Mouse (Mus musculus): ENCODE results near the gene Eif2s3x. TPM values are rescaled to one million over a fixed set of nuclear protein-coding genes. Genes with fewer than 3 reads are reported as not detected.

Gene Eif2s3x
- polyA plus RNA-seq (2015; fragmentation: Nextera tagmentation; extraction: Ambion mirVana): 54.6 and 57.6 TPM in 2 replicates

GRCm38 (mm10) chrX:94212597-94213321 lies at the start of gene Eif2s3x:
Eif2s3x (minus strand) TSS chrX:94212862.

GRCm38 (mm10) chrX:94234532-94235189 lies 22.0 kb upstream of the Eif2s3x start, which contains the start of gene Klhl15:
Klhl15 (plus strand) TSS chrX:94234599.

Other genes starting within 250 kb of the Eif2s3x start
- not detected in 2 replicates for gene AU015836, start 244.2 kb downstream of the Eif2s3x start, polyA plus RNA-seq (2015; fragmentation: Nextera tagmentation; extraction: Ambion mirVana)
- 15.6 and 18.8 TPM in 2 replicates for gene Zfx, start 89.2 kb downstream of the Eif2s3x start, polyA plus RNA-seq (2015; fragmentation: Nextera tagmentation; extraction: Ambion mirVana)
- gene Klhl15, start 21.7 kb upstream of the Eif2s3x start, polyA plus RNA-seq (2015; fragmentation: Nextera tagmentation; extraction: Ambion mirVana): 5.9 and 6.9 TPM in 2 replicates
- gene Fam90a1b, start 153.9 kb upstream of the Eif2s3x start, polyA plus RNA-seq (2015; fragmentation: Nextera tagmentation; extraction: Ambion mirVana): not detected in 2 replicates
- gene Apoo, start 154.3 kb upstream of the Eif2s3x start, polyA plus RNA-seq (2015; fragmentation: Nextera tagmentation; extraction: Ambion mirVana): 34.7 and 45.7 TPM in 2 replicates

All from spleen, postnatal 0 days (tissue).